Mouse (Mus musculus): ENCODE results near the gene Babam1.

DNA sequence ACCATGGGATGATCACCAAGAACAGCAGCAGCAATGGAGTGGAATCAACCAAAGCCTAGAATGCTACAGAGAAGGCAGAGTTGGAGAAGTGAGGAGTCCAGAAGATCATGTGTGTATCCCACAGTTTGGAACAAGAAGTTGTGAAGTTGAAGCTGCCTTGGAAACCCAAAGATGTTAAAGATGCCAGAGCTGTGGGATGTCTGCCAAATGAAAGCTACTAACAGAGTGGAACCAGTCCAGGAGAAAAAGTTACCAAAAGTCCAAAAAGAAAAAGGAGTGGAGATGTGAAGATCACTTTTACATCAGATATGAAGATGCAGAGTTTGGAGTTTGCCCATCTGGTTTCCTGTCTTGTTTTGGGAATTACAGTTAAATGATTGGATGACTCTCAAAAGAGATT lies 25.5 kb downstream of the Babam1 start:
- no peak for TF ChIP-seq E2F4 (IDR thresholded peaks at IDR 0.05; ENCODE audit: insufficient read depth)
- no peak for TF ChIP-seq MAX (IDR thresholded peaks at IDR 0.05; ENCODE audit: low read depth)
- TF ChIP-seq POLR2A (IDR thresholded peaks at IDR 0.05; ENCODE audit: insufficient read length, low read depth) = no peak
- TF ChIP-seq CEBPB (IDR thresholded peaks at IDR 0.05; ENCODE audit: insufficient read depth, poor library complexity, severe bottlenecking) = no peak
- no peak for TF ChIP-seq SRF (IDR thresholded peaks at IDR 0.05; ENCODE audit: control insufficient read depth, insufficient read length, low read depth)

Measured in myocyte (in vitro differentiated cells).